Mouse (Mus musculus): Measurements from ENCODE around the gene Gxylt2. TPM values are rescaled to one million over a fixed set of nuclear protein-coding genes. Genes with fewer than 3 reads are reported as not detected.

The Gxylt2 gene
- total and polyA plus RNA-seq, 3 experiments: 0.03 TPM; not detected in 2

GRCm38 (mm10) chr6:100720882-100721721 lies 16.6 kb downstream of the Gxylt2 start:
- H3K4me2 ChIP-seq (ENCODE audit: insufficient read depth, low read depth, poor library complexity, severe bottlenecking): no peak overlapping the region
- DNase-seq (ENCODE audit: extremely low read depth): no peak

GRCm38 (mm10) chr6:100731996-100732375 lies 27.5 kb downstream of the Gxylt2 start:
- dilution Hi-C loops (cut with MboI; ENCODE audit: extremely low pct_ligation_motif_present, extremely low pct_unique_long_range_greater_than_20kb, low sequenced_read_pairs): no loop called here
- no peak overlapping the region for H3K9ac ChIP-seq (ENCODE audit: insufficient read depth, low read depth)
- no peaks in the 10 kb centered on the region for H3K27me3 ChIP-seq (replicated peaks)
- in situ Hi-C loops (cut with MboI; ENCODE audit: low pct_ligation_motif_present, low pct_unique_long_range_greater_than_20kb, low sequenced_read_pairs): no loop called here
- TF ChIP-seq MEF2A (IDR thresholded peaks at IDR 0.05; ENCODE audit: borderline replicate concordance, low read depth, low read length) (no peak), ZNF384 (IDR thresholded peaks at IDR 0.05; ENCODE audit: low read depth, low read length) (no peak), POLR2AphosphoS2 (IDR thresholded peaks at IDR 0.05; ENCODE audit: low read depth, low read length) (no peak), ELF1 (IDR thresholded peaks at IDR 0.05; ENCODE audit: low read depth, low read length) (no peak), HCFC1 (IDR thresholded peaks at IDR 0.05; ENCODE audit: low read depth, low read length) (no peak), MAFK (IDR thresholded peaks at IDR 0.05; ENCODE audit: insufficient replicate concordance, low read length) (no peak), IRF4 (IDR thresholded peaks at IDR 0.05; ENCODE audit: low read depth, low read length) (no peak), MAX (IDR thresholded peaks at IDR 0.05; ENCODE audit: low read length) (no peak), JUN (IDR thresholded peaks at IDR 0.05; ENCODE audit: insufficient read depth, low read depth, low read length) (no peak)
- H3K9me3 ChIP-seq (replicated peaks; ENCODE audit: low read length): no peaks in the 10 kb centered on the region
- no peaks in the 10 kb centered on the region for H3K36me3 ChIP-seq (replicated peaks in 1 of 2; ENCODE audit: control insufficient read depth in 1 of 2, insufficient read depth in 1 of 2, low read length in 1 of 2)
- H3K4me3 ChIP-seq (replicated peaks in 1 of 3; ENCODE audit: low read depth in 2 of 3, low read length in 2 of 3, poor library complexity in 1 of 3): no peak overlapping the region
- no peaks in the 10 kb centered on the region for H3K4me1 ChIP-seq (ENCODE audit: control insufficient read depth in 1 of 2, insufficient read depth in 2 of 2)
- H3K79me2 ChIP-seq (replicated peaks; ENCODE audit: control insufficient read depth, extremely low read depth, insufficient read depth, poor library complexity, severe bottlenecking): no peaks in the 10 kb centered on the region
- DNase-seq (ENCODE audit: extremely low read depth): no peak
- no peak overlapping the region for H3K27ac ChIP-seq (ENCODE audit: insufficient read depth, low read depth)
- H3K4me2 ChIP-seq (ENCODE audit: insufficient read depth, low read depth, poor library complexity, severe bottlenecking): no peak overlapping the region

More at GRCm38 (mm10) chr6:100720882-100721721, 16.6 kb downstream of the Gxylt2 start:
- TF ChIP-seq PAX5 (IDR thresholded peaks at IDR 0.05; ENCODE audit: low read length) (no peak), TBP (conservative IDR thresholded peaks at IDR 0.05; ENCODE audit: low read depth, low read length) (no peak), RCOR1 (conservative IDR thresholded peaks at IDR 0.05; ENCODE audit: low read depth, low read length) (no peak), POLR2A (IDR thresholded peaks at IDR 0.05; ENCODE audit: low read depth, low read length) (no peak), KAT2A (IDR thresholded peaks at IDR 0.05; ENCODE audit: insufficient replicate concordance, low read length) (no peak), MAZ (IDR thresholded peaks at IDR 0.05; ENCODE audit: low read depth, low read length) (no peak)
- H3K27ac ChIP-seq (ENCODE audit: insufficient read depth, low read depth): no peak overlapping the region
- H3K4me1 ChIP-seq (ENCODE audit: control insufficient read depth in 1 of 2, insufficient read depth in 2 of 2): no peaks in the 10 kb centered on the region
- H3K27me3 ChIP-seq (replicated peaks): no peaks in the 10 kb centered on the region
- in situ Hi-C loops (cut with MboI; ENCODE audit: low pct_ligation_motif_present, low pct_unique_long_range_greater_than_20kb, low sequenced_read_pairs): no loop called here
- H3K9ac ChIP-seq (ENCODE audit: insufficient read depth, low read depth): no peak overlapping the region
- H3K4me3 ChIP-seq (replicated peaks in 1 of 3; ENCODE audit: low read depth in 2 of 3, low read length in 2 of 3, poor library complexity in 1 of 3): no peak overlapping the region
- H3K9me3 ChIP-seq (replicated peaks; ENCODE audit: low read length): no peaks in the 10 kb centered on the region
- H3K36me3 ChIP-seq (replicated peaks in 1 of 2; ENCODE audit: control insufficient read depth in 1 of 2, insufficient read depth in 1 of 2, low read length in 1 of 2): no peaks in the 10 kb centered on the region
- H3K79me2 ChIP-seq (replicated peaks; ENCODE audit: control insufficient read depth, extremely low read depth, insufficient read depth, poor library complexity, severe bottlenecking): no peaks in the 10 kb centered on the region
- dilution Hi-C loops (cut with MboI; ENCODE audit: extremely low pct_ligation_motif_present, extremely low pct_unique_long_range_greater_than_20kb, low sequenced_read_pairs): no loop called here

Data from CH12.LX (cell line).